Mouse (Mus musculus) kidney, postnatal 0 days (tissue): ENCODE measurements around the gene C1qtnf1. TPM values are rescaled to one million over a fixed set of nuclear protein-coding genes. Genes with fewer than 3 reads are reported as not detected.

Source experiments
- ATAC-seq: fragments of 200-750 bp; cut with Nextera tagmentation; replicated peaks from 2 replicates; pipeline ENCODE4 v1.8.0; 2017; ENCODE audit warnings: low read depth, moderate number of reproducible peaks, moderate TSS enrichment, moderate library complexity; ENCODE audit not compliant: low FRiP score
- DNase-seq: peaks from one replicate; pipeline ENCODE4 v3.0.0-alpha.2; 2016; ENCODE audit warnings: low spot score
- H3K27ac ChIP-seq: fragments of 300-500 bp; sonication (generic); 2 replicates; pipeline ENCODE4 v1.5.1; 2014; ENCODE audit warnings: mild to moderate bottlenecking
- H3K27me3 ChIP-seq: fragments of 300-500 bp; sonication (generic); 2 replicates; pipeline ENCODE4 v1.6.1; 2014; ENCODE audit warnings: low read length, mixed read lengths; ENCODE audit not compliant: insufficient read depth
- H3K36me3 ChIP-seq: fragments of 300-500 bp; sonication (generic); 2 replicates; pipeline ENCODE4 v1.6.1; 2014; ENCODE audit warnings: low read length, mixed read lengths; ENCODE audit not compliant: insufficient read depth
- H3K4me1 ChIP-seq: fragments of 300-500 bp; sonication (generic); replicated peaks from 2 replicates; pipeline ENCODE4 v1.6.1; 2014; ENCODE audit warnings: antibody characterized with exemption, low read length, mixed read lengths; ENCODE audit not compliant: insufficient read depth
- H3K4me2 ChIP-seq: fragments of 300-500 bp; sonication (generic); 2 replicates; pipeline ENCODE4 v1.6.1; 2014; ENCODE audit warnings: mild to moderate bottlenecking, low read length, moderate library complexity, mixed read lengths
- H3K4me3 ChIP-seq: fragments of 300-500 bp; sonication (generic); replicated peaks from 2 replicates; pipeline ENCODE4 v1.5.1; 2014; ENCODE audit warnings: low read depth, low read length
- H3K9ac ChIP-seq: fragments of 300-500 bp; sonication (generic); 2 replicates; pipeline ENCODE4 v1.6.1; 2014; ENCODE audit warnings: low read depth, low read length
- H3K9me3 ChIP-seq: fragments of 300-500 bp; sonication (generic); replicated peaks from 2 replicates; pipeline ENCODE4 v1.6.1; 2016; ENCODE audit warnings: low read length, inconsistent platforms, mixed read lengths
- CTCF ChIP-seq: IDR thresholded peaks from 2 replicates; pipeline ENCODE4 v1.5.1; 2016; ENCODE audit warnings: antibody characterized with exemption, low read depth, mild to moderate bottlenecking, moderate library complexity
- WGBS: fragments of 180-500 bp; shearing (Covaris S2); extraction: QIAGEN DNeasy Blood & Tissue Kit; methylation state at CpG from one replicate; pipeline ENCODE4 v1.1.7; 2014; 5-methylcytosine and 5-hydroxymethylcytosine counted together
- polyA plus RNA-seq: library from polyadenylated mRNA; unstranded; fragments of >200 nt; fragmentation: Nextera tagmentation; extraction: Ambion mirVana; gene quantifications from 2 replicates; pipeline ENCODE4 v1.2.1, GENCODE M21; 2015

C1qtnf1 gene
- polyA plus RNA-seq, 1 experiment from 2014 or later, result 15.0 TPM

GRCm38 (mm10) chr11:118471676-118472075, 43.7 kb downstream of the C1qtnf1 start:
- no peak for ATAC-seq
- H3K36me3 ChIP-seq, result no peaks in the 10 kb centered on the region
- WGBS, result 50% methylated on average over 13 of the region's 13 CpGs
- DNase-seq, result peak; percentile 44
- H3K9me3 ChIP-seq, result no peaks in the 10 kb centered on the region
- no peak overlapping the region for H3K4me3 ChIP-seq
- H3K27me3 ChIP-seq, result no peaks in the 10 kb centered on the region
- H3K4me2 ChIP-seq, result no peak overlapping the region
- no peak for TF ChIP-seq CTCF
- no peak overlapping the region for H3K9ac ChIP-seq
- H3K4me1 ChIP-seq, result no peaks in the 10 kb centered on the region
- H3K27ac ChIP-seq, result 0 out of 2 replicates have a peak overlapping the region, but pooled peaks have one; percentile 43

DNA sequence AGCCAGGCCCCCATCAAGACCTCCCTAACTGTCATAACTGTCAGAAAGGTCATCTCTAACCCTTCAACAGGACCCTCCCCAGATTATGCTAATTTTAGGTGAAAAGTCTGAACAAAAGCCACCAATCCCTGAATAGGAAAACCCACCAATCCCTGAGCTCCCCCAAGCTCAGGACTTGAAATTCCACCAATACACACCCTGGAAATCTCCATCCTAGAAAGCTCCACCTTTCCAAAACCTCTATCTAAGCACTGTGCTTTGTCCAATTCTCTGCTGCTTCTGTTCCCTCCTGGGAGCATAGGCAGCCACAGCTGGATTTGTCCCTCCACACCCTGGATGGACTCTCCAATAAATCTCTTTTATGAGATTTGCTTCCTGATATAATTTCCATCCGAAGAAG, 45.2 kb downstream of the C1qtnf1 start:
- no peaks in the 10 kb centered on the region for H3K36me3 ChIP-seq
- H3K9ac ChIP-seq, result no peak overlapping the region
- H3K4me1 ChIP-seq, result no peaks in the 10 kb centered on the region; the same call in 1 of the 2 replicates
- TF ChIP-seq CTCF, result no peak
- 25% methylated on average over 1 of the region's 1 CpGs for WGBS
- no peak overlapping the region for H3K4me2 ChIP-seq
- no peak overlapping the region for H3K4me3 ChIP-seq
- H3K27ac ChIP-seq, result no peak overlapping the region
- DNase-seq, result no peak
- H3K9me3 ChIP-seq, result no peaks in the 10 kb centered on the region
- H3K27me3 ChIP-seq, result no peaks in the 10 kb centered on the region
- ATAC-seq, result no peak

GRCm38 (mm10) chr11:118473842-118474500, 46.0 kb downstream of the C1qtnf1 start:
- 67% methylated on average over 6 of the region's 6 CpGs for WGBS
- no peak overlapping the region for H3K27ac ChIP-seq
- no peaks in the 10 kb centered on the region for H3K27me3 ChIP-seq
- no peak for TF ChIP-seq CTCF
- no peaks in the 10 kb centered on the region for H3K36me3 ChIP-seq
- DNase-seq (no peak), ATAC-seq (no peak)
- no peak overlapping the region for H3K4me3 ChIP-seq
- H3K4me1 ChIP-seq, result no peaks in the 10 kb centered on the region; the same call in 1 of the 2 replicates
- H3K9ac ChIP-seq, result no peak overlapping the region
- H3K9me3 ChIP-seq, result no peaks in the 10 kb centered on the region
- no peak overlapping the region for H3K4me2 ChIP-seq

DNA sequence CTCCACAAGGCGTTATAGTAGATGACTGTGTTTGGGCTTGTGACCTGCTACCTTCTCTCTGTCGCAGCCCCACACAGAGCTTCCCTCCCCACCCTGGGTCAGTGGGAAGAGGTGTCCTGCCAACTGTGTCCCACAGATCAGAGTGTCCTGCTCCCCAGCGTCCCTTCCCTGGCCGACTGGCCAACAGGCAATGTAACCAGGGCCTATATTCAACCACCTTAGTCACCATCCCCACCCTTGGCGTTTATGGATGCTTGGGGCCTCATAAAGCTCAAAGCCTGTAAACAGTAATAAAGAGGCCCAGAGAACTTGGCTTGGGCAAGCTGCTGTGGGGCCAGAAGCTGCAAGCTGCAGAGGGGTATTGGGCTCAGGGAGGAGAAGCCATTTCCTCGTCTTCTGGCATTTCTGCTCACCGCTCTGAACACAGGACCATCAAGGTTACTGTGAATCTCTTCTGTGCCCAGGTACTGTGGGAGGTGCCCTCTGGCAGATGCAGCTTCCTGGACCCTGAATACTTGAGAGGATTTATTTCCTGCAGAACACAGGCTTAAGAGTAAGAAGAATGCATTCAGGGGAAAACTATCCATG, 47.6 kb downstream of the C1qtnf1 start:
- no peak overlapping the region for H3K27ac ChIP-seq
- no peak overlapping the region for H3K4me3 ChIP-seq
- DNase-seq, result no peak
- no peak overlapping the region for H3K4me2 ChIP-seq
- no peak overlapping the region for H3K9ac ChIP-seq
- no peaks in the 10 kb centered on the region for H3K36me3 ChIP-seq
- no peaks in the 10 kb centered on the region; the same call in 1 of the 2 replicates for H3K4me1 ChIP-seq
- WGBS, result 51% methylated on average over 7 of the region's 7 CpGs
- H3K9me3 ChIP-seq, result no peaks in the 10 kb centered on the region
- no peak for TF ChIP-seq CTCF
- ATAC-seq, result no peak
- no peaks in the 10 kb centered on the region for H3K27me3 ChIP-seq

- Histone ChIP-seq H3K9ac (peak within 1 kb of the TSS; percentile 61), H3K36me3 (no peaks in the 10 kb centered on the region), H3K4me1 (no peaks in the 10 kb centered on the region; the same call in 1 of the 2 replicates), H3K27me3 (no peaks in the 10 kb centered on the region), H3K9me3 (no peaks in the 10 kb centered on the region), H3K27ac (no peak within 1 kb of the TSS), H3K4me3 (peak within 1 kb of the TSS; percentile 55), H3K4me2 (peak within 1 kb of the TSS; percentile 90)
- WGBS, result under 1% methylated on average over 54 of the region's 57 CpGs
- peak; percentile 98 for DNase-seq
- peak; percentile 98 for ATAC-seq
- no peak for TF ChIP-seq CTCF
Measured at GRCm38 (mm10) chr11:118476396-118477373, 48.7 kb downstream of the C1qtnf1 start, which contains the start of gene Engase. Gene Engase (plus strand): TSS chr11:118476829.

GRCm38 (mm10) chr11:118479776-118480175, 51.8 kb downstream of the C1qtnf1 start:
- H3K27me3 ChIP-seq, result no peaks in the 10 kb centered on the region
- no peak for ATAC-seq
- H3K4me1 ChIP-seq, result no peaks in the 10 kb centered on the region; the same call in 1 of the 2 replicates
- no peak for TF ChIP-seq CTCF
- WGBS, result 74% methylated on average over 12 of the region's 12 CpGs
- H3K9ac ChIP-seq, result no peak overlapping the region
- no peaks in the 10 kb centered on the region for H3K36me3 ChIP-seq
- no peak overlapping the region for H3K4me2 ChIP-seq
- no peaks in the 10 kb centered on the region for H3K9me3 ChIP-seq
- no peak for DNase-seq
- H3K27ac ChIP-seq, result no peak overlapping the region
- H3K4me3 ChIP-seq, result no peak overlapping the region
